Mouse (Mus musculus): ENCODE results near the gene Olfr156. TPM values are rescaled to one million over a fixed set of nuclear protein-coding genes. Genes with fewer than 3 reads are reported as not detected.

Gene Olfr156
- 0.22 TPM for polyA plus RNA-seq (2017; shearing (Covaris generic))

DNA sequence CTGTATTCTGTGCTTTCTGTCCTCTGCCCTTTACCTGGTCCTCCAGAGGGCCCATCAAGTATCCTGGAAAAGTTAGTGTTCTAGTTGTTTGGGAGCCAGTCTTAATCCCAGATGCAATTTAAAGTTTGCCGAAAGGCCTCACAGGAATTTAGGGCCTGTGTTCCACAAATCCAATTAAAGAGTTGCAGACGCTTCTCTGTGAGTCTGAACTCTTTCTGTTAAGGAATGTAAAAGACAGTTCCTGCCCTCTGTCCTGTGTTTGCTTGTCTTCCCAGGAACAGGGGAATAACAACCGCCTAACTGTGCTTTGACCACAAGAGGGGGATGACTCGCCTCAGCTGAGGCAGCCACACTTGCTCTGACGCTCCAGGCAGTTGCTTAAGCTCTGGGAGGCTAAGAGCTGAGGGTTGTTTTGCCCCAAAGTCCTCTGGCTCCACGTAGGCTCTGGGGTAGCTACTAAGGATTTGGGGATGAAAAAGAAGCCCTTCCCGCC is at the start of gene Olfr156:
TSS of gene Olfr156 (minus strand) at position 51 of the 493 bp plus-strand sequence.

DNA sequence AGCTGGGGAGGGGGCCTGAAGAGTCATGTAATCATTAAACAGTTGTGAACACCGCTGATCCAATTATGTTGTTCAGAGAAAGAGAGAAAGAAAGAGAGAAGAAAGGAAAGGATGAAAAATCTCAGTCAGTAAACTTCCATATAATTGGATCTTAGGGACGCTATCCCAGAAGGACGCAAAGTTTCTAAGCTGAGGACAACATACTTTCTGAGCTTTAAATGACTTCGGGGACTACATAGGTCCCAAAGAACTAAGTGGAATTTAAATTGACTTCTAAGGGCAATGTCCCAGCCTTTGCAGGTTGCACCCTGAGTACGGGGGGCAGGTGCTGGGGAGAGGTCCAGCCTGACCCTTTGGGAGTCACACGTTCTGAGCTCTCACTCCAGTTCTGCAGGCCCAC is 27.6 kb upstream of the Olfr156 start, which contains the start of gene Olfr155:
TSS of gene Olfr155 (plus strand) at position 301 of the 400 bp plus-strand sequence.

GRCm38 (mm10) chr4:43840101-43840500 is 16.4 kb upstream of the Olfr156 start, which contains the start of gene Olfr157:
Olfr157 (minus strand) TSS chr4:43840201.

DNA sequence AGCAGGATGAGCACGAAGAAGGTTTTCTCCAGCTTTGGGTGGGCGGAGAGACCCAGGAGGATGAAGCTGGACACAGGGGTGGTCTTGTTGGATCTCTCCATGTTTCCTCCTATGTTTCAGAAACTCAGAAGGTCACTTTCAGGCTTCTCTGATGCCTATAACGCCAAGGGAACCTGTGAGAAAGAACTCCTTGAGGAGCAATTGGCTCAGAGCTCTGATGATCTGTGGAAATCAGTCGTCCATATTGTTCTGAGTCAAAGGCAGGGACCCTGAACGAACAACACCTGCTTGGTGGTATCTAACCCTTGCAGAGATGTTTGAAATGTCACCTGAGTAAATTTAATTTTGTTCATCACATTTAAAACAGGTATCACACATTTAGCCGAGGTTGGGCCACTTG is 52.8 kb downstream of the Olfr156 start, which contains the start of gene Olfr159:
TSS of gene Olfr159 (minus strand) at position 101 of the 400 bp plus-strand sequence.

Other genes with a start within 250 kb of the Olfr156 start
- 32.3 TPM for gene Rgp1, start 245.2 kb downstream of the Olfr156 start, polyA plus RNA-seq (2017; shearing (Covaris generic))
- 20.9 TPM for gene Gba2, start 245.0 kb downstream of the Olfr156 start, polyA plus RNA-seq (2017; shearing (Covaris generic))
- gene Msmp, start 239.4 kb downstream of the Olfr156 start, polyA plus RNA-seq (2017; shearing (Covaris generic)), result 3.6 TPM
- not detected for gene Npr2, start 192.0 kb downstream of the Olfr156 start, polyA plus RNA-seq (2017; shearing (Covaris generic))
- 0.32 TPM for gene Spag8, start 170.3 kb downstream of the Olfr156 start, polyA plus RNA-seq (2017; shearing (Covaris generic))
- 79.5 TPM for gene Hint2, start 167.4 kb downstream of the Olfr156 start, polyA plus RNA-seq (2017; shearing (Covaris generic))
- 0.99 TPM for gene Tmem8b, start 154.9 kb downstream of the Olfr156 start, polyA plus RNA-seq (2017; shearing (Covaris generic))
- gene Fam221b, start 154.8 kb downstream of the Olfr156 start, polyA plus RNA-seq (2017; shearing (Covaris generic)), result 1.7 TPM
- gene Olfr70, start 123.1 kb downstream of the Olfr156 start, polyA plus RNA-seq (2017; shearing (Covaris generic)), result not detected
- not detected for gene Olfr71, start 113.6 kb downstream of the Olfr156 start, polyA plus RNA-seq (2017; shearing (Covaris generic))
- not detected for gene Hrct1, start 96.7 kb downstream of the Olfr156 start, polyA plus RNA-seq (2017; shearing (Covaris generic))
- gene Spaar, start 93.9 kb downstream of the Olfr156 start, polyA plus RNA-seq (2017; shearing (Covaris generic)), result not detected
- gene Olfr159, start 52.9 kb downstream of the Olfr156 start, polyA plus RNA-seq (2017; shearing (Covaris generic)), result not detected
- gene Olfr157, start 16.3 kb upstream of the Olfr156 start, polyA plus RNA-seq (2017; shearing (Covaris generic)), result 0.22 TPM
- gene Olfr155, start 27.7 kb upstream of the Olfr156 start, polyA plus RNA-seq (2017; shearing (Covaris generic)), result not detected
- gene Reck, start 51.6 kb upstream of the Olfr156 start, polyA plus RNA-seq (2017; shearing (Covaris generic)), result 3.1 TPM
- 205 TPM for gene Glipr2, start 133.5 kb upstream of the Olfr156 start, polyA plus RNA-seq (2017; shearing (Covaris generic))
- not detected for gene Ccin, start 159.6 kb upstream of the Olfr156 start, polyA plus RNA-seq (2017; shearing (Covaris generic))
- gene Clta, start 180.6 kb upstream of the Olfr156 start, polyA plus RNA-seq (2017; shearing (Covaris generic)), result 70.4 TPM